Mouse (Mus musculus): ENCODE results near the gene Gm26661. TPM values are rescaled to one million over a fixed set of nuclear protein-coding genes. Genes with fewer than 3 reads are reported as not detected.

Gene Gm26661
- polyA plus RNA-seq (2012; ENCODE audit: low replicate concordance), result not detected in 2 replicates

GRCm38 (mm10) chr14:7791532-7792159 lies at the start of gene Gm26661:
Gene Gm26661, plus strand, starts transcription at chr14:7791587.

GRCm38 (mm10) chr14:7817770-7818462 lies 26.5 kb downstream of the Gm26661 start, which contains the start of gene Flnb:
Gene Flnb, plus strand, starts transcription at chr14:7817957.

Other genes starting within 250 kb of the Gm26661 start
- not detected in 2 replicates for gene Gm3558, start 223.0 kb upstream of the Gm26661 start, polyA plus RNA-seq (2012; ENCODE audit: low replicate concordance)
- not detected in 2 replicates for gene Gm10338, start 196.0 kb upstream of the Gm26661 start, polyA plus RNA-seq (2012; ENCODE audit: low replicate concordance)
- gene Gm10128, start 147.6 kb upstream of the Gm26661 start, polyA plus RNA-seq (2012; ENCODE audit: low replicate concordance), result not detected in 2 replicates
- gene Flnb, start 26.4 kb downstream of the Gm26661 start, polyA plus RNA-seq (2012; ENCODE audit: low replicate concordance), result 5.1 and 8.1 TPM in 2 replicates
- not detected in 2 replicates for gene Gm45521, start 165.7 kb downstream of the Gm26661 start, polyA plus RNA-seq (2012; ENCODE audit: low replicate concordance)
- 5.0 and 6.7 TPM in 2 replicates for gene Dnase1l3, start 203.0 kb downstream of the Gm26661 start, polyA plus RNA-seq (2012; ENCODE audit: low replicate concordance)
- 1.8 and 2.4 TPM in 2 replicates for gene Abhd6, start 211.3 kb downstream of the Gm26661 start, polyA plus RNA-seq (2012; ENCODE audit: low replicate concordance)

Measured in hematopoietic multipotent progenitor cell, adult 10-12 weeks (in vitro differentiated cells).